Mouse (Mus musculus): ENCODE results near the gene Smox. TPM values are rescaled to one million over a fixed set of nuclear protein-coding genes. Genes with fewer than 3 reads are reported as not detected.

The Smox gene
- 0.63 to 2.4 TPM (median 1.9 TPM) in 4 replicates for total RNA-seq (2023)

DNA sequence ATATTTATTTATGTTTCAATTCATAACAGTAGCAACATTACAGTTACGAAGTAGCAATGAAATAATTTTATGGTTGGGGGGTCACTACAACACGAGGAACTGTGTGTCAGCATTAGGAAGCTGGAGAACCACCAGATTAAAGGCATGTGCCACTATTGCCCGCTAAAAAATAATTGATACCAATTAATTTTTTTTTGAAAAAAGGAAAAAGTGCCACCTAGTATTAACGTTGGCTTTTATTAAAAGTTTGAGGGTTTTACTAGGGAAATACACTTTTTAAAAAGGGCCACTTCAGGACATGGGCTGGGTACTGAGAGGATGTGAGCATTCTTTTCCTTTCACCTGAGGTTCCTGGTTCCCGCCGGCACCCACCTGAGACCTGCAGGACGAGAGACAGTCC lies at the start of gene Smox:
Gene Smox (plus strand): TSS at position 301 of the 400 bp plus-strand sequence.

DNA sequence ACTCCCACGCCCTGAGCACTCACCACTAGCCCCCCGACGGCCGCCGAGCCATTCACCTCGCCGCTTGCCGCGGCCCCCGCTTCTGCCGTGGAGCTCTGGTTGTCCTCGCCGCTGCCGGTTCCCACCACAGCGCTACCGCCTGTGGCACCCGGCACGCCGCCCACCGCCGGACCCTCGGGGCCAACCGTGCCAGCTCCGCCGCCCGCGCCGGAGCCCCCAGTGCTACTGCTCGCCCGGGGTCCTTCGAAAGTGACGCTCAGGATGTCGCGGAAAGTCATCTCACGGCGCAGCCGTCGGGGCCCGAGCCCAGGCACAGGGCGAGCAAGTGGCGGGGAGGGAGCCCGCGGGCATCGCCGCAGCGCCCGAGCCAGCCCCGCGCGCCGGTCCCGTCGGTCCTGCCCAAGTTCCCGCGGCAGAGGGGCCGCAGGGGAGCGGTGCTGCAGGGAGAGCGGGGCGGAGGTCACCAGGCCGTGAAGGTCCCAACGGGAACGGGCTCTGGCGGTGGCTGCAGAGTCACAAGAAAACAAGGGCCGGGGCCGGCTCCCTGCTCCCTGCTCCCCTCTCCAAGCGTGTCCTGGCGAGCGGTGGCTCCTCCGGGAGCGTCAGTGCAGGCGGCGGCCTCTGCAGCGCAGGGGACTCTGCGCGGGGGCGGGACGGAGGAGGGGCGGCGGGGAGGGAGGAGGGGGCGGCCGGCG lies 70.7 kb downstream of the Smox start, which contains the start of gene Adra1d:
Gene Adra1d (minus strand): TSS at position 393 of the 695 bp plus-strand sequence.

Other genes starting within 250 kb of the Smox start
- gene Pank2, start 229.0 kb upstream of the Smox start, total RNA-seq (2023), result 63.0 to 67.8 TPM (median 64.3 TPM) in 4 replicates
- gene Rnf24, start 138.6 kb upstream of the Smox start, total RNA-seq (2023), result 4.1 to 5.8 TPM (median 5.8 TPM) in 4 replicates
- not detected in 4 replicates for gene Adra1d, start 70.8 kb downstream of the Smox start, total RNA-seq (2023)

Data from B cell, adult 62 days (primary cell).